In the genomic region with DNA sequence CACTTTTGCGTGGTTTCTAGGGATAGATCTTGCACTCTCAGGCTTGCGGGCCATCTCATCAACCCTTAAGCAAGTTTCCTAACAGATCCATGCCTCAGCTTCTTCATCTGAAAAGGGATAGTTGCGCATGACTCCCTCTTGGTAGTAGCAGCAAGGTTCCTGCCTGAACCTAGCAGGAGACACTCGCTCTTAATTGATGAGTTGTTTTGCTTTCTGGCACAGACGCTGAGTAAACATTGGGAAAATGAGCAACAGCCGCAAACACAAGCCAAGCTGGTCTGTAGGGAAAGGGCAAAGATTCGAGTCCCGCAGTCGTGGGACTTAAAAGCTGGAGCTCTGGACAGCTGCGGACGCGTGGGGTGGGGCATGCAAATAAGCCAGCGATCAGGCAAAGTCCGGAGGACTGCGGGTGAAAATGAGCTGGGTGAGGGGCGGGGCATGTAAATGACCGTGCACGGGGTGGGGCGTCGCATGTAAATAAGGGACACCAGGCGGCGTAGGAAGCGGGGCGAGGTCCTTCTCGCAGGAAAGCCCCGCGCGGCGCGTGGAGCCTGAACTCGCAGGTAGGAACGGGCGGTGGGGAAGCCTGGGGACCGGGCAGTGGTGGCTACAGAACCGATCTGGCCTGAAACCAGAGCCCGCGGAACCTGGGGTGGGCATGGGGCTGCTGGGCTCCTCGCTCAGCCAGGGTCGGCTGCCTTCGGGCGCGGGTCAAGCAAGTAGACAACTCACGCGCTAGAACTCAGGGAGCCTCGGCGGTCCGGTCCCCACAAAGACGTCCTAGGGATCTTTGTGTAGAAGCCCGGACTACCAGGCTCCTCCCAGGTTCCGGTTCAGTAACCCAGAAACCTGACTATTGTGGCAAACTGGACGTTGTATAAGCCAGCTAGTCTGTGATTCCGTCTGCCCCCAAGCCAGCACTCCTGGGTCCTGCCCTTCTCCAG, we compare ENCODE assay signal across 8 mouse cellular contexts. TPM values are rescaled to one million over a fixed set of nuclear protein-coding genes. Genes with fewer than 3 reads are reported as not detected.
DNase-seq lines count a peak whose midpoint lies in the region; ATAC-seq lines count a peak whose summit lies in the region.

A gene (plus strand): TSS at position 355 of the 944 bp plus-strand sequence.

- H3K4me3 ChIP-seq in hindbrain, embryonic 11.5 days (ENCODE audit: low read depth, low read length), result peak within 1 kb of the TSS; percentile 57

- H3K27ac ChIP-seq in hindbrain, embryonic 11.5 days (ENCODE audit: low read depth, low read length), result no peak within 1 kb of the TSS

- peak within 1 kb of the TSS; percentile 93 for H3K4me2 ChIP-seq in hindbrain, embryonic 11.5 days (replicated peaks; ENCODE audit: low read depth, low read length)

- no peaks in the 10 kb centered on the region for H3K36me3 ChIP-seq in hindbrain, embryonic 11.5 days (ENCODE audit: control insufficient read depth, insufficient read depth, low read length)

- H3K4me1 ChIP-seq in hindbrain, embryonic 11.5 days (replicated peaks; ENCODE audit: control insufficient read depth, insufficient read depth, low read length), result peaks cover 5% of the 10 kb centered on the region; the same call in 1 of the 2 replicates

- peak; percentile 93 for DNase-seq in R1 (ENCODE audit: low read depth, low spot score)
- peak; percentile 82 to 84 for DNase-seq in cerebellum, postnatal 10 days
- peak; percentile 56 to 67 for DNase-seq in frontal cortex, postnatal 10 days (ENCODE audit: low spot score in 2 of 2)
- peak; percentile 88 for DNase-seq in hindbrain, embryonic 11.5 days (ENCODE audit: low spot score)
- DNase-seq in layer of hippocampus, postnatal 14 days (ENCODE audit: low spot score in 2 of 2), result peak; percentile 39 to 57
- peak; percentile 96 for DNase-seq in lung, postnatal 25 days (ENCODE audit: low spot score)
- peak; percentile 57 for DNase-seq in retina, adult 2 months (ENCODE audit: low read depth, low spot score)
- peak; percentile 94 for DNase-seq in thymus, postnatal 25 days

- peak; percentile 91 for ATAC-seq in hindbrain, embryonic 11.5 days (ENCODE audit: low FRiP score)

- WGBS in hindbrain, embryonic 11.5 days, result 2% methylated on average over 52 of the region's 52 CpGs

- peaks cover 8% of the 10 kb centered on the region; the same call in 1 of the 2 replicates for H3K27me3 ChIP-seq in hindbrain, embryonic 11.5 days (ENCODE audit: control insufficient read depth, insufficient read depth, low read length)

- peak within 1 kb of the TSS; percentile 63 for H3K9ac ChIP-seq in hindbrain, embryonic 11.5 days (ENCODE audit: low read depth, low read length)

- H3K9me3 ChIP-seq in hindbrain, embryonic 11.5 days (ENCODE audit: control insufficient read depth, low read length), result no peaks in the 10 kb centered on the region

RNA-seq across cellular contexts. Expression of the gene that starts here (rescaled TPM):
- polyA plus RNA-seq in hindbrain, embryonic 11.5 days (2014; fragmentation: Nextera tagmentation; extraction: Ambion mirVana), result 2.5 and 2.6 TPM in 2 replicates
- total RNA-seq in layer of hippocampus, postnatal 14 days (2021), result 1 to 10 TPM; 4.6 to 5.1 TPM
